Mouse (Mus musculus): ENCODE data around the gene Ctc1. TPM values are rescaled to one million over a fixed set of nuclear protein-coding genes. Genes with fewer than 3 reads are reported as not detected.
"Not testable (repeated sequence)": the region's sequence is repeated elsewhere in the genome, so short reads cannot be mapped to it uniquely, and the experiment has no call there.

Gene Ctc1
- 55.8 and 56.1 TPM in 2 replicates for polyA plus RNA-seq (2014; fragmentation: Nextera tagmentation; extraction: Ambion mirVana)

DNA sequence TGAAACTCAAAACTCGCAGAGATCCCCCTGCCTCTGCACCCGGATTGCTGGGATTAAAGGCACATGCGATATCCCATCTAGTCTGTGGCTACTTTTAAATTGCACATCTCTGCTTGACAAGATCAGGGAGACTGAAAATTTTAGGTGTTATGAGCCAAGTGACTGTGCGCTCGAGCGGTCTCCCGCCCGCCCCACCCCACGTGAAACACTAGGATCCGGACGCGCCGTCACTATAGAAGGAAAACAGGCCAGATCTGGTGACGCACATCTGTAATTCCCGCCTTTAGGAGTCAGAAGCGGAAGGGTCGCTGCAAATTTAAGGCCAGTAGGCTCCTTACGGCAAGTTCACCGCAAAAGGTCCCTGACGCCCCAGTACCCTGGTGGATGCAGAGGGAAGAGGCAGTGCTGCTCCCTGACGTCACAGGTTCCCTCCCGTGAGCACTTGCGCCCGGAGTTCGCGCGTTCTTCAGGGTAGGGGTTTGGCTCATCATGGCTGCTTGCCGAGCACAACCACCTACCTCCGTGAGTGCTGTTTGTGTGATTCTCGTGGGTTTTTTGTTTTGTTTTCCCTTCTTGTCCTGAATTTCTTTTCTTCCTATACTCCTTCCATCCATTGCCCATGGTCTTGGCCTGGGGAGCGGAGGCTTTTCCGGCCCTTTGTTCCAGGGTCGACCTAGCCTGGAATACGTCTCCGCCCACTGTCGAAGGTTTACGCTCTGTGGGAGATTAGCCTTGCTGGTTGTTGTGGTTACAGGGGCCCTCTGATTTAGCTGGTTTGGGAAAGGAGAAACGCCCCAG is at the start of gene Ctc1:
TSS of gene Ctc1 (plus strand) at position 268 of the 798 bp plus-strand sequence.
- Histone ChIP-seq H3K4me1 (ENCODE audit: control insufficient read depth, insufficient read depth, low read length) (peaks cover 19% of the 10 kb centered on the region), H3K27me3 (ENCODE audit: control insufficient read depth, insufficient read depth, low read length) (no peaks in the 10 kb centered on the region), H3K4me3 (replicated peaks; ENCODE audit: low read depth, low read length) (peak within 1 kb of the TSS; percentile 54), H3K9me3 (ENCODE audit: control insufficient read depth, low read length) (no peaks in the 10 kb centered on the region), H3K27ac (replicated peaks; ENCODE audit: low read depth, low read length) (peak within 1 kb of the TSS; percentile 85), H3K9ac (replicated peaks; ENCODE audit: low read length) (peak within 1 kb of the TSS; percentile 62), H3K36me3 (ENCODE audit: control insufficient read depth, insufficient read depth, low read length) (0 out of 2 replicates have a peak, but pooled peaks cover under 1% of the 10 kb centered on the region), H3K4me2 (ENCODE audit: low read length) (peak within 1 kb of the TSS; percentile 77)
- ATAC-seq (ENCODE audit: low FRiP score, low TSS enrichment): peak; percentile 95
- DNase-seq: peak; percentile 96
- WGBS: 4% methylated on average over 38 of the region's 38 CpGs

GRCm38 (mm10) chr11:68966554-68966953 is 49.2 kb upstream of the Ctc1 start:
- Histone ChIP-seq H3K4me1 (ENCODE audit: control insufficient read depth, insufficient read depth, low read length) (0 out of 2 replicates have a peak, but pooled peaks cover 3% of the 10 kb centered on the region), H3K9ac (replicated peaks; ENCODE audit: low read length) (no peak overlapping the region), H3K4me3 (replicated peaks; ENCODE audit: low read depth, low read length) (no peak overlapping the region), H3K27me3 (ENCODE audit: control insufficient read depth, insufficient read depth, low read length) (no peaks in the 10 kb centered on the region), H3K4me2 (ENCODE audit: low read length) (no peak overlapping the region), H3K27ac (replicated peaks; ENCODE audit: low read depth, low read length) (no peak overlapping the region), H3K9me3 (ENCODE audit: control insufficient read depth, low read length) (no peaks in the 10 kb centered on the region), H3K36me3 (ENCODE audit: control insufficient read depth, insufficient read depth, low read length) (no peaks in the 10 kb centered on the region)
- WGBS: 62% methylated on average over 1 of the region's 1 CpGs
- DNase-seq (no peak), ATAC-seq (ENCODE audit: low FRiP score, low TSS enrichment) (no peak)

GRCm38 (mm10) chr11:68967337-68968282 is 48.1 kb upstream of the Ctc1 start, which contains the start of gene Slc25a35:
TSS of gene Slc25a35 (plus strand) at chr11:68968131.
- Histone ChIP-seq H3K4me1 (ENCODE audit: control insufficient read depth, insufficient read depth, low read length) (0 out of 2 replicates have a peak, but pooled peaks cover 3% of the 10 kb centered on the region), H3K9ac (replicated peaks; ENCODE audit: low read length) (peak within 1 kb of the TSS; percentile 62), H3K36me3 (ENCODE audit: control insufficient read depth, insufficient read depth, low read length) (no peaks in the 10 kb centered on the region), H3K4me3 (replicated peaks; ENCODE audit: low read depth, low read length) (peak within 1 kb of the TSS; percentile 61), H3K4me2 (ENCODE audit: low read length) (peak within 1 kb of the TSS; percentile 91), H3K27me3 (ENCODE audit: control insufficient read depth, insufficient read depth, low read length) (no peaks in the 10 kb centered on the region), H3K9me3 (ENCODE audit: control insufficient read depth, low read length) (no peaks in the 10 kb centered on the region), H3K27ac (replicated peaks; ENCODE audit: low read depth, low read length) (peak within 1 kb of the TSS; percentile 15; the same call in 1 of the 2 replicates)
- peak; percentile 94 for DNase-seq
- ATAC-seq (ENCODE audit: low FRiP score, low TSS enrichment): peak; percentile 95
- under 1% methylated on average over 50 of the region's 50 CpGs for WGBS

DNA sequence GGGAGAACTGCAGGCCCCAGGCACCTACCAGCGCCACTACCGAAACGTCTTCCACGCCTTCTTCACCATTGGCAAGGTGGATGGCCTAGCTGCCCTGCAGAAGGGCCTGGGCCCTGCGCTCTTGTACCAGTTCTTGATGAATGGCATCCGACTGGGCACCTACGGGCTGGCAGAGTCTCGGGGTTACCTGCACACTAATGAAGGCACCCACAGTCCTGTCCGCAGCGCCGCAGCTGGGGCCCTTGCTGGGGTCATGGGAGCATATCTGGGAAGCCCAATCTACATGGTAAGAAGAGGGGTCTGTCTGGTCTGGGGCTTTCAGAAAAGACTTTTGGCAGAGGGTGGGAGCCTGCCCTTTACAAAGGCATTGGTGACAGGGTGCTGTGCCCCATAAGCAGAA is 47.0 kb upstream of the Ctc1 start:
- Histone ChIP-seq H3K9ac (replicated peaks; ENCODE audit: low read length) (no peak overlapping the region), H3K4me1 (ENCODE audit: control insufficient read depth, insufficient read depth, low read length) (peaks cover 7% of the 10 kb centered on the region; the same call in 1 of the 2 replicates), H3K27ac (replicated peaks; ENCODE audit: low read depth, low read length) (no peak overlapping the region), H3K4me3 (replicated peaks; ENCODE audit: low read depth, low read length) (no peak overlapping the region), H3K27me3 (ENCODE audit: control insufficient read depth, insufficient read depth, low read length) (no peaks in the 10 kb centered on the region), H3K9me3 (ENCODE audit: control insufficient read depth, low read length) (no peaks in the 10 kb centered on the region), H3K4me2 (ENCODE audit: low read length) (peak overlapping the region; percentile 91), H3K36me3 (ENCODE audit: control insufficient read depth, insufficient read depth, low read length) (no peaks in the 10 kb centered on the region)
- WGBS: 86% methylated on average over 11 of the region's 11 CpGs
- DNase-seq (no peak), ATAC-seq (ENCODE audit: low FRiP score, low TSS enrichment) (no peak)

DNA sequence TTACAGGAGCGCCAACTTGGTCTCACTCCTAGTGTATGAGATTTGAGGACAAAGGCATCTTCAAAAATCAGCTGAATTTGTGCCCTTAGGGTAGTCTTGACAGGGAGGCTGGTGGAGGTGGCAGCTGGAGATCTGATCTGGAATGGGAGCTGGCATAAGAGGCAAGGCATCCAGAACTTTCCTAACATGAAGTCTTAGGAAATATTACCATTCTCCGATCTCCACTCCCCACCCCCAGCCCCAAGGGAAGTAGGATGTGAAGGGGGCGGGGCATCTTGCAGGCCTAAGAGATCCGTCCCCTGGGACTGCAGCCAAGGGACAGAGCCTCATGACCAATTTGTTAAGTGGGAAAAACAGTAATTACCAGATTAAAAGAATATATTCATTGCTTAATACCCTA is 45.5 kb upstream of the Ctc1 start:
- WGBS: 81% methylated on average over 4 of the region's 4 CpGs

GRCm38 (mm10) chr11:68973250-68974058 is 42.3 kb upstream of the Ctc1 start:
- not testable (repeated sequence) for H3K27me3 ChIP-seq (ENCODE audit: control insufficient read depth, insufficient read depth, low read length); H3K4me1 ChIP-seq (ENCODE audit: control insufficient read depth, insufficient read depth, low read length); H3K9ac ChIP-seq (replicated peaks; ENCODE audit: low read length); H3K27ac ChIP-seq (replicated peaks; ENCODE audit: low read depth, low read length); H3K9me3 ChIP-seq (ENCODE audit: control insufficient read depth, low read length); H3K36me3 ChIP-seq (ENCODE audit: control insufficient read depth, insufficient read depth, low read length)
- peak overlapping the region; percentile 64 for H3K4me2 ChIP-seq (ENCODE audit: low read length)
- peak overlapping the region; percentile 37 for H3K4me3 ChIP-seq (replicated peaks; ENCODE audit: low read depth, low read length)
- DNase-seq: peak; percentile 88
- ATAC-seq (ENCODE audit: low FRiP score, low TSS enrichment): peak; percentile 72
- WGBS: under 1% methylated on average over 37 of the region's 38 CpGs

More for the DNA sequence above, 45.5 kb upstream of the Ctc1 start:
- Histone ChIP-seq H3K4me3 (replicated peaks; ENCODE audit: low read depth, low read length) (no peak overlapping the region), H3K4me1 (ENCODE audit: control insufficient read depth, insufficient read depth, low read length) (peaks cover 11% of the 10 kb centered on the region; the same call in 1 of the 2 replicates), H3K27me3 (ENCODE audit: control insufficient read depth, insufficient read depth, low read length) (no peaks in the 10 kb centered on the region), H3K27ac (replicated peaks; ENCODE audit: low read depth, low read length) (no peak overlapping the region), H3K9ac (replicated peaks; ENCODE audit: low read length) (no peak overlapping the region), H3K4me2 (ENCODE audit: low read length) (no peak overlapping the region), H3K9me3 (ENCODE audit: control insufficient read depth, low read length) (no peaks in the 10 kb centered on the region), H3K36me3 (ENCODE audit: control insufficient read depth, insufficient read depth, low read length) (no peaks in the 10 kb centered on the region)
- no peak for ATAC-seq (ENCODE audit: low FRiP score, low TSS enrichment)
- DNase-seq: no peak

- H3K36me3 ChIP-seq (ENCODE audit: control insufficient read depth, insufficient read depth, low read length): no peaks in the 10 kb centered on the region
- H3K9ac ChIP-seq (replicated peaks; ENCODE audit: low read length): no peak overlapping the region
- H3K4me3 ChIP-seq (replicated peaks; ENCODE audit: low read depth, low read length): peak overlapping the region; percentile 37
- ATAC-seq (ENCODE audit: low FRiP score, low TSS enrichment): no peak
- H3K9me3 ChIP-seq (ENCODE audit: control insufficient read depth, low read length): no peaks in the 10 kb centered on the region
- H3K4me1 ChIP-seq (ENCODE audit: control insufficient read depth, insufficient read depth, low read length): peaks cover 8% of the 10 kb centered on the region; the same call in 1 of the 2 replicates
- H3K27ac ChIP-seq (replicated peaks; ENCODE audit: low read depth, low read length): no peak overlapping the region
- H3K27me3 ChIP-seq (ENCODE audit: control insufficient read depth, insufficient read depth, low read length): no peaks in the 10 kb centered on the region
- peak overlapping the region; percentile 64 for H3K4me2 ChIP-seq (ENCODE audit: low read length)
- no peak for DNase-seq
- WGBS: 27% methylated on average over 6 of the region's 6 CpGs
These were observed 41.7 kb upstream of the Ctc1 start for GRCm38 (mm10) chr11:68974059-68974450.

- H3K27me3 ChIP-seq (ENCODE audit: control insufficient read depth, insufficient read depth, low read length): no peaks in the 10 kb centered on the region
- peaks cover 8% of the 10 kb centered on the region; the same call in 1 of the 2 replicates for H3K4me1 ChIP-seq (ENCODE audit: control insufficient read depth, insufficient read depth, low read length)
- no peaks in the 10 kb centered on the region for H3K36me3 ChIP-seq (ENCODE audit: control insufficient read depth, insufficient read depth, low read length)
- H3K9ac ChIP-seq (replicated peaks; ENCODE audit: low read length): no peak within 1 kb of the TSS
- peak within 1 kb of the TSS; percentile 64 for H3K4me2 ChIP-seq (ENCODE audit: low read length)
- peak within 1 kb of the TSS; percentile 37 for H3K4me3 ChIP-seq (replicated peaks; ENCODE audit: low read depth, low read length)
- DNase-seq: no peak
- H3K9me3 ChIP-seq (ENCODE audit: control insufficient read depth, low read length): no peaks in the 10 kb centered on the region
- 84% methylated on average over 7 of the region's 7 CpGs for WGBS
- no peak for ATAC-seq (ENCODE audit: low FRiP score, low TSS enrichment)
- no peak within 1 kb of the TSS for H3K27ac ChIP-seq (replicated peaks; ENCODE audit: low read depth, low read length)
These were observed 40.6 kb upstream of the Ctc1 start, which contains the start of gene Rangrf for GRCm38 (mm10) chr11:68975085-68975484. TSS of gene Rangrf (minus strand) at chr11:68975185.

Measured in midbrain, embryonic 14.5 days (tissue).